Mouse (Mus musculus): Measurements from ENCODE around the gene Mcub. TPM values are rescaled to one million over a fixed set of nuclear protein-coding genes. Genes with fewer than 3 reads are reported as not detected.

Mcub gene
- 2.6 and 2.7 TPM in 2 replicates for polyA plus RNA-seq (2016; fragmentation: Nextera tagmentation; extraction: Ambion mirVana)

GRCm38 (mm10) chr3:129969432-129970395 lies at the start of gene Mcub:
Gene Mcub, minus strand, starts transcription at chr3:129970206.
- Histone ChIP-seq H3K27me3 (ENCODE audit: low read depth, poor library complexity, severe bottlenecking) (peaks cover 46% of the 10 kb centered on the region), H3K27ac (replicated peaks) (0 out of 2 replicates have a peak within 1 kb of the TSS, but pooled peaks have one; percentile 2), H3K9me3 (replicated peaks) (no peaks in the 10 kb centered on the region), H3K36me3 (no peaks in the 10 kb centered on the region), H3K4me3 (peak within 1 kb of the TSS; percentile 67), H3K4me1 (peaks cover 20% of the 10 kb centered on the region)
- under 1% methylated on average over 63 of the region's 63 CpGs for WGBS
- peak; percentile 61 for DNase-seq (ENCODE audit: low spot score)

DNA sequence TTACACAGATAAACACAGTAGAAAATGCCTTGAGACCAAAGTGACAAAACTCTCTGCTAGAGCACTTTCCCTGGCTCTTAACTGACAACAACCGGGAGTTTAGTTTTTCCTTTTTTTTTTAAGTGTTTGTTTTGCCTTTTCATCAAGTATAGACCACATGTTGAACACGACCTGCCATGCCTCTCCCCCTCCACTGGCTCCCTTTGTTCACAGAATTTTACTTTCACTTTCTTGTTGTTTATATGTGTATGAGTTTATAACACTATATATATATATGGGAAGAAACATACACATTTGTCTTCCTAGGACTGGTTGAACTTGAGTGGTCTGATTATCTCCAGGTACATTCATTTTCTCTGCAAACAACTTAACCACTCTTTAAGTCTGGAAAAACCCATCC lies 42.9 kb upstream of the Mcub start:
- WGBS = 90% methylated on average over 2 of the region's 2 CpGs
- H3K36me3 ChIP-seq = peaks cover 63% of the 10 kb centered on the region
- no peaks in the 10 kb centered on the region for H3K9me3 ChIP-seq (replicated peaks)
- no peak overlapping the region for H3K27ac ChIP-seq (replicated peaks)
- no peaks in the 10 kb centered on the region for H3K27me3 ChIP-seq (ENCODE audit: low read depth, poor library complexity, severe bottlenecking)
- no peak for DNase-seq (ENCODE audit: low spot score)
- H3K4me1 ChIP-seq = no peaks in the 10 kb centered on the region
- no peak overlapping the region for H3K4me3 ChIP-seq

DNA sequence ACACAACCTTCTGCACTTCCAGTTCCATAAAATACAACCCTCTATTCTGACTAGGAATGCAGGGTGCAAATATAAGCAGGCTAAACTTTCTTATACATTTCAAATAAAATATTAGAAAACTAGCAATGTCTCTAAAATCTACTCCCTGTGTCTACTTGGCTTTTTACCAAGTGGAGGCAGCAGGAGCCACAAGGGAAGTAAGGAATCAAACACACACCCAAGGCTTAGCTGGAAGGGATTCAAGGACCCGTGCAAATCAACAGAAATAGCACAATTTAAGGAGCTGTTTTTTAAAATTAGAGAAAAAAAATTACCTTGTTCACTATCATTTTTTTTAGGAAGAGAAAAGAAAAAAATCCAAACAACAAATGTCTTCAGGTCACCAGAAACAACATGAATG lies 41.2 kb upstream of the Mcub start:
- DNase-seq (ENCODE audit: low spot score) = no peak
- peaks cover 74% of the 10 kb centered on the region for H3K36me3 ChIP-seq
- H3K27me3 ChIP-seq (ENCODE audit: low read depth, poor library complexity, severe bottlenecking) = no peaks in the 10 kb centered on the region
- H3K4me3 ChIP-seq = no peak overlapping the region
- H3K4me1 ChIP-seq = no peaks in the 10 kb centered on the region
- WGBS = 97% methylated on average over 1 of the region's 1 CpGs
- no peak overlapping the region for H3K27ac ChIP-seq (replicated peaks)
- H3K9me3 ChIP-seq (replicated peaks) = no peaks in the 10 kb centered on the region

DNA sequence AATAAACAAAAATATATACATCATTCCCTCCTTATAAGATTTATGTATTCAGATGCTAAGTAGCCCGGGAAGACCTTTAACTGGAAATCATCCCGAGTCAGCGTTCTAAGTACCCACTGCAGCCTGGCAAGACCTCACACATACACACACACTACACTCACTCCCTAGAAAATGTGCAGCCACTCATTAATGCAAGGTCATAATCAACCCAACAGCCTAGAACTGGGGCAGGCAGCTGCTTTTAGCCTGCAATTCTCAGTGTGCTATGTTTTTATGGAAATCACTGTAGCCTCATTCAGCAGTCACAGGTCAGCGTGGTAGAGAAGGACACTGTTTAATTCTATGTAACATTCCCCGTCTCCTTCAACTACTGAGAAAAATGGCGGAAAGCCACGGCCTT lies 36.1 kb upstream of the Mcub start:
- H3K27ac ChIP-seq (replicated peaks) = no peak overlapping the region
- H3K36me3 ChIP-seq = peaks cover 89% of the 10 kb centered on the region
- no peaks in the 10 kb centered on the region for H3K4me1 ChIP-seq
- H3K9me3 ChIP-seq (replicated peaks) = no peaks in the 10 kb centered on the region
- WGBS = 93% methylated on average over 7 of the region's 7 CpGs
- no peaks in the 10 kb centered on the region for H3K27me3 ChIP-seq (ENCODE audit: low read depth, poor library complexity, severe bottlenecking)
- DNase-seq (ENCODE audit: low spot score) = no peak
- no peak overlapping the region for H3K4me3 ChIP-seq

- Histone ChIP-seq H3K27ac (replicated peaks) (no peak overlapping the region), H3K4me1 (no peaks in the 10 kb centered on the region), H3K36me3 (peaks cover 97% of the 10 kb centered on the region), H3K27me3 (ENCODE audit: low read depth, poor library complexity, severe bottlenecking) (no peaks in the 10 kb centered on the region), H3K4me3 (no peak overlapping the region), H3K9me3 (replicated peaks) (no peaks in the 10 kb centered on the region)
- no peak for DNase-seq (ENCODE audit: low spot score)
- 95% methylated on average over 11 of the region's 11 CpGs for WGBS
Observed at GRCm38 (mm10) chr3:130000926-130001325, 30.9 kb upstream of the Mcub start.

DNA sequence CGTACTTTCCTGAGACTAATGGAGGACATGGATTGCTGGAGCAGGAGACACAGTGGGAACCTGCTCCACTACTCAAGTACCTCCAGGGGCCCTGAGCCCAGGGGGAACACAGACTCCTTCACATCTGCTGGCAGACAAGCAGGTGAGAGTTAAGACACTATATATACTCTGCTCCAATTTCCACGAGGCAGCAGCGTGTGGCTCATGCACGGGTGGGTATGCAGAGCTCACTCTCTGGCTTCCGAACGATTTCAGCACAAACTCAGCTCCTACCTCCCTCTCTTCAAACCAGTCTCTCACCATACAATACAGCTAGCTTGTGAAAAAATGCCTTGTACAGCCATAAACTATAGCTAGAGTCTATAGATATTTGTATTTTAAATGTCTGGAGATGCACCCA lies 28.5 kb upstream of the Mcub start:
- WGBS = 92% methylated on average over 6 of the region's 6 CpGs
- Histone ChIP-seq H3K9me3 (replicated peaks) (no peaks in the 10 kb centered on the region), H3K36me3 (peaks cover 98% of the 10 kb centered on the region), H3K27me3 (ENCODE audit: low read depth, poor library complexity, severe bottlenecking) (no peaks in the 10 kb centered on the region), H3K4me1 (no peaks in the 10 kb centered on the region), H3K4me3 (no peak overlapping the region), H3K27ac (replicated peaks) (no peak overlapping the region)
- DNase-seq (ENCODE audit: low spot score) = no peak

GRCm38 (mm10) chr3:129998001-129998400 lies 28.0 kb upstream of the Mcub start:
- Histone ChIP-seq H3K4me1 (no peaks in the 10 kb centered on the region), H3K4me3 (no peak overlapping the region), H3K27me3 (ENCODE audit: low read depth, poor library complexity, severe bottlenecking) (no peaks in the 10 kb centered on the region), H3K9me3 (replicated peaks) (no peaks in the 10 kb centered on the region), H3K27ac (replicated peaks) (no peak overlapping the region), H3K36me3 (peaks cover 98% of the 10 kb centered on the region)
- WGBS = 94% methylated on average over 7 of the region's 7 CpGs
- no peak for DNase-seq (ENCODE audit: low spot score)

DNA sequence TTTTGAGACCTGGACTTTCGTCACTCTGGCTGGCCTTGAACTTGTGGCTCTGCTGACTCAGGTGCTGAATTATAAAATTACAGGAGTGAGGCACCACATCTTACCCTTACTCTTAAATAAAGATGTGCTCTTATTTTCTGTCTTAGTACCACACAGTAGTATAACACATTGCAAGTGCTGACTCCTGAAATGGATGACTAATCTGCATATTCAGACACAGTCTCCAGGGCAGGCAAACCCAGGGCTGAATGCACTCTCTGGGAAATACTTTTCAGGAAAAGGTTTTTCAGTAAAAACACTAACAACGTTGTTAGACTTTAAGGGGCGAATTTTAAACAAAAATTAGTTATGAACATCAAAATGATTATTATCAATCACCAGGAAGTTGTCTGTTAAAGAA lies 27.3 kb upstream of the Mcub start:
- peaks cover 98% of the 10 kb centered on the region for H3K36me3 ChIP-seq
- no peak overlapping the region for H3K27ac ChIP-seq (replicated peaks)
- DNase-seq (ENCODE audit: low spot score) = no peak

GRCm38 (mm10) chr3:129987297-129987696 lies 17.3 kb upstream of the Mcub start:
- DNase-seq (ENCODE audit: low spot score) = no peak
- Histone ChIP-seq H3K27me3 (ENCODE audit: low read depth, poor library complexity, severe bottlenecking) (no peaks in the 10 kb centered on the region), H3K9me3 (replicated peaks) (no peaks in the 10 kb centered on the region), H3K27ac (replicated peaks) (no peak overlapping the region), H3K4me3 (no peak overlapping the region), H3K4me1 (no peaks in the 10 kb centered on the region), H3K36me3 (peaks cover 97% of the 10 kb centered on the region)
- WGBS = 97% methylated on average over 13 of the region's 13 CpGs

More for the DNA sequence above, 27.3 kb upstream of the Mcub start:
- Histone ChIP-seq H3K9me3 (replicated peaks) (no peaks in the 10 kb centered on the region), H3K4me3 (no peak overlapping the region), H3K4me1 (no peaks in the 10 kb centered on the region), H3K27me3 (ENCODE audit: low read depth, poor library complexity, severe bottlenecking) (no peaks in the 10 kb centered on the region)
- 90% methylated on average over 3 of the region's 3 CpGs for WGBS

- Histone ChIP-seq H3K36me3 (peaks cover 89% of the 10 kb centered on the region), H3K27ac (replicated peaks) (no peak overlapping the region), H3K27me3 (ENCODE audit: low read depth, poor library complexity, severe bottlenecking) (no peaks in the 10 kb centered on the region), H3K4me1 (no peaks in the 10 kb centered on the region), H3K4me3 (no peak overlapping the region), H3K9me3 (replicated peaks) (no peaks in the 10 kb centered on the region)
- 91% methylated on average over 4 of the region's 4 CpGs for WGBS
- no peak for DNase-seq (ENCODE audit: low spot score)
Observed at GRCm38 (mm10) chr3:129985335-129985734, 15.3 kb upstream of the Mcub start.

- 95% methylated on average over 5 of the region's 5 CpGs for WGBS
- no peak overlapping the region for H3K27ac ChIP-seq (replicated peaks)
- no peak overlapping the region for H3K4me3 ChIP-seq
- peaks cover 84% of the 10 kb centered on the region for H3K36me3 ChIP-seq
- no peaks in the 10 kb centered on the region for H3K27me3 ChIP-seq (ENCODE audit: low read depth, poor library complexity, severe bottlenecking)
- no peak for DNase-seq (ENCODE audit: low spot score)
- H3K9me3 ChIP-seq (replicated peaks) = no peaks in the 10 kb centered on the region
- no peaks in the 10 kb centered on the region for H3K4me1 ChIP-seq
Observed at GRCm38 (mm10) chr3:129984797-129985196, 14.8 kb upstream of the Mcub start.

- WGBS = 81% methylated on average over 5 of the region's 5 CpGs
- no peak for DNase-seq (ENCODE audit: low spot score)
- peaks cover 59% of the 10 kb centered on the region for H3K36me3 ChIP-seq
- no peak overlapping the region for H3K4me3 ChIP-seq
- no peaks in the 10 kb centered on the region for H3K4me1 ChIP-seq
- H3K27me3 ChIP-seq (ENCODE audit: low read depth, poor library complexity, severe bottlenecking) = no peaks in the 10 kb centered on the region
- H3K27ac ChIP-seq (replicated peaks) = no peak overlapping the region
- no peaks in the 10 kb centered on the region for H3K9me3 ChIP-seq (replicated peaks)
Observed at GRCm38 (mm10) chr3:129982271-129982670, 12.3 kb upstream of the Mcub start.

GRCm38 (mm10) chr3:129981756-129982155 lies 11.8 kb upstream of the Mcub start:
- Histone ChIP-seq H3K4me1 (no peaks in the 10 kb centered on the region), H3K27ac (replicated peaks) (no peak overlapping the region), H3K4me3 (no peak overlapping the region), H3K36me3 (peaks cover 53% of the 10 kb centered on the region), H3K27me3 (ENCODE audit: low read depth, poor library complexity, severe bottlenecking) (no peaks in the 10 kb centered on the region), H3K9me3 (replicated peaks) (no peaks in the 10 kb centered on the region)
- 95% methylated on average over 11 of the region's 11 CpGs for WGBS
- DNase-seq (ENCODE audit: low spot score) = no peak

Measured in midbrain, embryonic 10.5 days (tissue).